8 mouse cellular contexts compared by ENCODE assay signal in genomic region chr5:121660897-121661254, GRCm38 (mm10). TPM values are rescaled to one million over a fixed set of nuclear protein-coding genes. Genes with fewer than 3 reads are reported as not detected.
DNase-seq lines count a peak whose midpoint lies in the region; ATAC-seq and TF ChIP-seq lines count a peak whose summit lies in the region.

No protein-coding gene starts in this region.

- H3K27ac ChIP-seq in heart, embryonic 14.5 days (replicated peaks in 1 of 2; ENCODE audit: control insufficient read depth in 1 of 2, insufficient read depth in 1 of 2, low read depth in 2 of 2, low read length in 2 of 2), result peak overlapping the region in 1 of 2 experiments; percentile 48; a peak in 1 of 4 replicates
- H3K27ac ChIP-seq in embryonic facial prominence, embryonic 10.5 days (replicated peaks), result peak overlapping the region; percentile 85
- H3K27ac ChIP-seq in hindbrain, postnatal 0 days, result peak overlapping the region; percentile 70
- H3K27ac ChIP-seq in stomach, embryonic 15.5 days, result peak overlapping the region; percentile 64

- H3K36me3 ChIP-seq in heart, embryonic 14.5 days (ENCODE audit: control insufficient read depth, insufficient read depth, low read length), result peaks cover 32% of the 10 kb centered on the region
- peaks cover 38% of the 10 kb centered on the region for H3K36me3 ChIP-seq in embryonic facial prominence, embryonic 10.5 days (replicated peaks)
- peaks cover 16% of the 10 kb centered on the region; the same call in 1 of the 2 replicates for H3K36me3 ChIP-seq in hindbrain, postnatal 0 days (ENCODE audit: insufficient read depth, low read length)
- H3K36me3 ChIP-seq in megakaryocyte, embryonic 14.5 days (replicated peaks; ENCODE audit: low read length), result peaks cover 41% of the 10 kb centered on the region
- peaks cover 10% of the 10 kb centered on the region; the same call in 1 of the 2 replicates for H3K36me3 ChIP-seq in stomach, embryonic 15.5 days

- peaks cover 9 to 13% of the 10 kb centered on the region in 2 experiments for H3K4me1 ChIP-seq in heart, embryonic 14.5 days (ENCODE audit: control insufficient read depth in 2 of 2, insufficient read depth in 2 of 2, low read length in 2 of 2)
- H3K4me1 ChIP-seq in embryonic facial prominence, embryonic 10.5 days, result peaks cover 24% of the 10 kb centered on the region
- peaks cover 10% of the 10 kb centered on the region for H3K4me1 ChIP-seq in hindbrain, postnatal 0 days (ENCODE audit: insufficient read depth, low read length)
- peaks cover 45% of the 10 kb centered on the region for H3K4me1 ChIP-seq in megakaryocyte, embryonic 14.5 days
- peaks cover 11% of the 10 kb centered on the region for H3K4me1 ChIP-seq in stomach, embryonic 15.5 days

- H3K4me2 ChIP-seq in heart, embryonic 14.5 days (ENCODE audit: low read length), result peak overlapping the region; percentile 68
- H3K4me2 ChIP-seq in hindbrain, postnatal 0 days (ENCODE audit: low read depth, low read length), result peak overlapping the region; percentile 83
- peak overlapping the region; percentile 86 for H3K4me2 ChIP-seq in stomach, embryonic 15.5 days

- peak overlapping the region; percentile 80 for H3K9ac ChIP-seq in heart, embryonic 14.5 days (ENCODE audit: low read length)
- H3K9ac ChIP-seq in hindbrain, postnatal 0 days (replicated peaks; ENCODE audit: low read length), result peak overlapping the region; percentile 77
- H3K9ac ChIP-seq in stomach, embryonic 15.5 days, result peak overlapping the region; percentile 92

- DNase-seq in heart, adult 18-20 months, result no peak
- DNase-seq in embryonic facial prominence, embryonic 10.5 days (ENCODE audit: low spot score), result no peak
- DNase-seq in hindbrain, postnatal 0 days (ENCODE audit: low spot score), result peak; percentile 22
- no peak for DNase-seq in urinary bladder, adult 2 months (ENCODE audit: low spot score)

- H3K4me3 ChIP-seq in heart, embryonic 14.5 days (ENCODE audit: control insufficient read depth in 1 of 2, insufficient read depth in 1 of 2, low read depth in 1 of 2, low read length in 2 of 2), result peak overlapping the region; percentile 73 to 80
- peak overlapping the region; percentile 96 for H3K4me3 ChIP-seq in embryonic facial prominence, embryonic 10.5 days
- peak overlapping the region; percentile 73 for H3K4me3 ChIP-seq in hindbrain, postnatal 0 days (ENCODE audit: low read length)
- peak overlapping the region; percentile 98 for H3K4me3 ChIP-seq in megakaryocyte, embryonic 14.5 days (replicated peaks)
- peak overlapping the region; percentile 97 for H3K4me3 ChIP-seq in stomach, embryonic 15.5 days (replicated peaks)

- WGBS in heart, embryonic 14.5 days, result 0% methylated on average over 26 of the region's 26 CpGs
- WGBS in embryonic facial prominence, embryonic 10.5 days, result under 1% methylated on average over 26 of the region's 26 CpGs
- under 1% methylated on average over 25 of the region's 26 CpGs for WGBS in hindbrain, postnatal 0 days
- WGBS in stomach, embryonic 15.5 days, result under 1% methylated on average over 26 of the region's 26 CpGs

- ATAC-seq in heart, embryonic 14.5 days (ENCODE audit: insufficient number of reproducible peaks, insufficient read depth, low FRiP score, low read depth), result 0 out of 2 replicates have a peak, but pooled peaks have one; percentile 6
- peak; percentile 43 for ATAC-seq in CD4-positive, CD25-positive, alpha-beta regulatory T cell, adult 4 months
- ATAC-seq in hindbrain, postnatal 0 days, result peak; percentile 32; the same call in 1 of the 2 replicates
- no peak for ATAC-seq in stomach, embryonic 15.5 days (ENCODE audit: insufficient read depth, low FRiP score, low read depth)

- H3K27me3 ChIP-seq in heart, embryonic 14.5 days (ENCODE audit: control insufficient read depth, insufficient read depth, low read length), result no peaks in the 10 kb centered on the region
- H3K27me3 ChIP-seq in embryonic facial prominence, embryonic 10.5 days (replicated peaks; ENCODE audit: low read depth, poor library complexity, severe bottlenecking), result no peaks in the 10 kb centered on the region
- no peaks in the 10 kb centered on the region for H3K27me3 ChIP-seq in hindbrain, postnatal 0 days (ENCODE audit: insufficient read depth, low read length)
- no peaks in the 10 kb centered on the region for H3K27me3 ChIP-seq in megakaryocyte, embryonic 14.5 days (replicated peaks)
- H3K27me3 ChIP-seq in stomach, embryonic 15.5 days (replicated peaks), result no peaks in the 10 kb centered on the region

- H3K9me3 ChIP-seq in heart, embryonic 14.5 days (ENCODE audit: control insufficient read depth, low read length), result no peaks in the 10 kb centered on the region
- H3K9me3 ChIP-seq in embryonic facial prominence, embryonic 10.5 days, result no peaks in the 10 kb centered on the region
- no peaks in the 10 kb centered on the region for H3K9me3 ChIP-seq in hindbrain, postnatal 0 days (ENCODE audit: low read length)
- no peaks in the 10 kb centered on the region for H3K9me3 ChIP-seq in megakaryocyte, embryonic 14.5 days
- H3K9me3 ChIP-seq in stomach, embryonic 15.5 days, result no peaks in the 10 kb centered on the region

- no peak for TF ChIP-seq CTCF in hindbrain, postnatal 0 days (IDR thresholded peaks at IDR 0.05; ENCODE audit: low read depth)

RNA-seq across cellular contexts. Expression of gene Brap, which starts 0.5 kb away (rescaled TPM):
- 26.6 and 26.9 TPM in 2 replicates for polyA plus RNA-seq in heart, embryonic 14.5 days (2014; fragmentation: Nextera tagmentation; extraction: Ambion mirVana)
- 10 to 100 TPM; 26.5 to 28.9 TPM for total RNA-seq in heart, adult 18-20 months (2021)
- 10 to 100 TPM in 1 of 2 experiments, 1 to 10 TPM in 1; 8.0 to 13.6 TPM for polyA plus RNA-seq in CD4-positive, CD25-positive, alpha-beta regulatory T cell, adult 4 months (2017; shearing (Covaris generic))
- 41.9 and 44.5 TPM in 2 replicates for polyA plus RNA-seq in embryonic facial prominence, embryonic 10.5 days (2016; fragmentation: Nextera tagmentation; extraction: Ambion mirVana)
- total RNA-seq in hindbrain, postnatal 0 days (2014; rRNA removed), result 41.2 and 41.7 TPM in 2 replicates
- 43.5 and 44.0 TPM in 2 replicates for polyA plus RNA-seq in hindbrain, postnatal 0 days (2015; fragmentation: Nextera tagmentation; extraction: Ambion mirVana)
- 9.6 and 10.7 TPM in 2 replicates for polyA plus RNA-seq in megakaryocyte, embryonic 14.5 days (2012; ENCODE audit: insufficient read depth, low replicate concordance)
- 37.6 and 38.1 TPM in 2 replicates for polyA plus RNA-seq in stomach, embryonic 15.5 days (2015; fragmentation: Nextera tagmentation; extraction: Ambion mirVana)
- 34.7 and 37.1 TPM in 2 replicates for polyA plus RNA-seq in urinary bladder, adult 2 months (2012; rRNA removed)

RNA-seq across cellular contexts. Expression of gene Acad10, which starts 0.6 kb away (rescaled TPM):
- 1.1 and 1.5 TPM in 2 replicates for polyA plus RNA-seq in heart, embryonic 14.5 days (2014; fragmentation: Nextera tagmentation; extraction: Ambion mirVana)
- total RNA-seq in heart, adult 18-20 months (2021), result 10 to 100 TPM; 25.4 to 27.5 TPM
- 1 to 10 TPM; 6.2 to 7.0 TPM for polyA plus RNA-seq in CD4-positive, CD25-positive, alpha-beta regulatory T cell, adult 4 months (2017; shearing (Covaris generic))
- 2.6 and 3.2 TPM in 2 replicates for polyA plus RNA-seq in embryonic facial prominence, embryonic 10.5 days (2016; fragmentation: Nextera tagmentation; extraction: Ambion mirVana)
- total RNA-seq in hindbrain, postnatal 0 days (2014; rRNA removed), result 0.72 and 5.1 TPM in 2 replicates
- 1.2 and 1.4 TPM in 2 replicates for polyA plus RNA-seq in hindbrain, postnatal 0 days (2015; fragmentation: Nextera tagmentation; extraction: Ambion mirVana)
- 3.4 TPM in 1 of 2 replicates, not detected in the other for polyA plus RNA-seq in megakaryocyte, embryonic 14.5 days (2012; ENCODE audit: insufficient read depth, low replicate concordance)
- polyA plus RNA-seq in stomach, embryonic 15.5 days (2015; fragmentation: Nextera tagmentation; extraction: Ambion mirVana), result 3.1 and 3.3 TPM in 2 replicates
- polyA plus RNA-seq in urinary bladder, adult 2 months (2012; rRNA removed), result 9.6 and 10.3 TPM in 2 replicates

RNA-seq across cellular contexts. Expression of gene Acad12, which starts 42.1 kb away (rescaled TPM):
- 7.2 and 7.3 TPM in 2 replicates for polyA plus RNA-seq in heart, embryonic 14.5 days (2014; fragmentation: Nextera tagmentation; extraction: Ambion mirVana)
- total RNA-seq in heart, adult 18-20 months (2021), result 10 to 100 TPM; 89.0 to 93.2 TPM
- 1 to 10 TPM; 3.1 to 4.7 TPM for polyA plus RNA-seq in CD4-positive, CD25-positive, alpha-beta regulatory T cell, adult 4 months (2017; shearing (Covaris generic))
- 1.7 and 2.6 TPM in 2 replicates for polyA plus RNA-seq in embryonic facial prominence, embryonic 10.5 days (2016; fragmentation: Nextera tagmentation; extraction: Ambion mirVana)
- total RNA-seq in hindbrain, postnatal 0 days (2014; rRNA removed), result 1.7 and 3.7 TPM in 2 replicates
- 1.6 and 2.2 TPM in 2 replicates for polyA plus RNA-seq in hindbrain, postnatal 0 days (2015; fragmentation: Nextera tagmentation; extraction: Ambion mirVana)
- 2.2 and 2.6 TPM in 2 replicates for polyA plus RNA-seq in megakaryocyte, embryonic 14.5 days (2012; ENCODE audit: insufficient read depth, low replicate concordance)
- polyA plus RNA-seq in stomach, embryonic 15.5 days (2015; fragmentation: Nextera tagmentation; extraction: Ambion mirVana), result 2.3 and 3.6 TPM in 2 replicates
- 10.6 and 12.8 TPM in 2 replicates for polyA plus RNA-seq in urinary bladder, adult 2 months (2012; rRNA removed)

RNA-seq across cellular contexts. Expression of gene Atxn2, which starts 50.3 kb away (rescaled TPM):
- 84.8 and 86.9 TPM in 2 replicates for polyA plus RNA-seq in heart, embryonic 14.5 days (2014; fragmentation: Nextera tagmentation; extraction: Ambion mirVana)
- total RNA-seq in heart, adult 18-20 months (2021), result 100 to 1,000 TPM; 137 to 154 TPM
- 10 to 100 TPM; 27.0 to 41.6 TPM for polyA plus RNA-seq in CD4-positive, CD25-positive, alpha-beta regulatory T cell, adult 4 months (2017; shearing (Covaris generic))
- 44.5 and 44.9 TPM in 2 replicates for polyA plus RNA-seq in embryonic facial prominence, embryonic 10.5 days (2016; fragmentation: Nextera tagmentation; extraction: Ambion mirVana)
- 86.8 and 118 TPM in 2 replicates for total RNA-seq in hindbrain, postnatal 0 days (2014; rRNA removed)
- polyA plus RNA-seq in hindbrain, postnatal 0 days (2015; fragmentation: Nextera tagmentation; extraction: Ambion mirVana), result 83.5 and 85.9 TPM in 2 replicates
- 42.8 and 45.7 TPM in 2 replicates for polyA plus RNA-seq in megakaryocyte, embryonic 14.5 days (2012; ENCODE audit: insufficient read depth, low replicate concordance)
- polyA plus RNA-seq in stomach, embryonic 15.5 days (2015; fragmentation: Nextera tagmentation; extraction: Ambion mirVana), result 63.4 and 70.5 TPM in 2 replicates
- 60.6 and 85.3 TPM in 2 replicates for polyA plus RNA-seq in urinary bladder, adult 2 months (2012; rRNA removed)
